Mouse (Mus musculus) myocyte (in vitro differentiated cells): ENCODE results near the gene Cars2. TPM values are rescaled to one million over a fixed set of nuclear protein-coding genes. Genes with fewer than 3 reads are reported as not detected.
"Not testable (repeated sequence)": the region's sequence is repeated elsewhere in the genome, so short reads cannot be mapped to it uniquely, and the experiment has no call there.

Experiments used
- H3K27me3 ChIP-seq: one replicate; pipeline ENCODE4 v1.6.1; 2011; ENCODE audit not compliant: control insufficient read depth, insufficient read depth, insufficient read length
- H3K36me3 ChIP-seq: one replicate; pipeline ENCODE4 v1.6.1; 2011; ENCODE audit not compliant: control insufficient read depth, insufficient read depth
- H3K4me2 ChIP-seq: one replicate; pipeline ENCODE4 v1.6.1; 2011; ENCODE audit warnings: low read depth, control low read depth
- H3K4me3 ChIP-seq: one replicate; pipeline ENCODE4 v1.5.1; 2011; ENCODE audit warnings: mild to moderate bottlenecking, control low read depth, moderate library complexity
- H3K79me2 ChIP-seq: one replicate; pipeline ENCODE4 v1.6.1; 2011; ENCODE audit not compliant: control insufficient read depth, insufficient read depth
- H3ac ChIP-seq: one replicate; pipeline ENCODE4 v1.6.1; 2011; ENCODE audit not compliant: control insufficient read depth, insufficient read length
- CEBPB ChIP-seq: IDR thresholded peaks from 2 replicates; pipeline ENCODE4 v1.6.1; 2011; ENCODE audit warnings: mild to moderate bottlenecking, moderate library complexity; ENCODE audit not compliant: poor library complexity, insufficient read depth, severe bottlenecking
- E2F4 ChIP-seq: IDR thresholded peaks from one replicate; pipeline ENCODE4 v1.6.1; 2011; ENCODE audit warnings: mild to moderate bottlenecking, control low read depth, moderate library complexity; ENCODE audit not compliant: insufficient read depth
- MAX ChIP-seq: IDR thresholded peaks from one replicate; pipeline ENCODE4 v1.6.1; 2011; ENCODE audit warnings: low read depth, mild to moderate bottlenecking, control low read depth
- MYOD1 ChIP-seq, 3 experiments: IDR thresholded peaks; one replicate each; pipeline ENCODE4 v1.6.1; 2011; ENCODE audit warnings: control low read depth in 2 of 3, low read depth in 2 of 3, mild to moderate bottlenecking in 2 of 3, moderate library complexity in 1 of 3; ENCODE audit not compliant: insufficient read length in 2 of 3, control insufficient read depth in 1 of 3
- MYOG ChIP-seq, 3 experiments: IDR thresholded peaks; one replicate each; pipeline ENCODE4 v1.6.1; 2011; ENCODE audit warnings: control low read depth in 2 of 3, low read depth in 2 of 3, mild to moderate bottlenecking in 2 of 3; ENCODE audit not compliant: insufficient read length in 2 of 3, control insufficient read depth in 1 of 3, insufficient read depth in 1 of 3
- POLR2A ChIP-seq: IDR thresholded peaks from one replicate; pipeline ENCODE4 v1.6.1; 2011; ENCODE audit warnings: low read depth, mild to moderate bottlenecking, control low read depth, moderate library complexity; ENCODE audit not compliant: insufficient read length
- POLR2AphosphoS2 ChIP-seq: IDR thresholded peaks from one replicate; pipeline ENCODE4 v1.6.1; 2011; ENCODE audit warnings: low read depth, control low read depth; ENCODE audit not compliant: insufficient read length
- REST ChIP-seq: IDR thresholded peaks from one replicate; pipeline ENCODE4 v1.6.1; 2011; ENCODE audit warnings: mild to moderate bottlenecking, control low read depth, moderate library complexity; ENCODE audit not compliant: insufficient read depth, insufficient read length
- SRF ChIP-seq: IDR thresholded peaks from one replicate; pipeline ENCODE4 v1.6.1; 2011; ENCODE audit warnings: low read depth; ENCODE audit not compliant: control insufficient read depth, insufficient read length
- TCF12 ChIP-seq: IDR thresholded peaks from one replicate; pipeline ENCODE4 v1.6.1; 2011; ENCODE audit warnings: mild to moderate bottlenecking, control low read depth; ENCODE audit not compliant: poor library complexity, insufficient read depth, severe bottlenecking
- TCF3 ChIP-seq: IDR thresholded peaks from one replicate; pipeline ENCODE4 v1.6.1; 2011; ENCODE audit warnings: low read depth, control low read depth; ENCODE audit not compliant: insufficient read length
- USF1 ChIP-seq: IDR thresholded peaks from one replicate; pipeline ENCODE4 v1.6.1; 2011; ENCODE audit warnings: low read depth, mild to moderate bottlenecking, control low read depth, moderate library complexity
- polyA plus RNA-seq: library from polyadenylated mRNA; unstranded; fragments of >200 nt; fragmentation: generic; extraction: Trizol; gene quantifications from one replicate; pipeline ENCODE4 v1.2.1, GENCODE M21; 2012; ENCODE audit warnings: missing spikeins

The Cars2 gene
- polyA plus RNA-seq, 1 experiment = 14.4 TPM

DNA sequence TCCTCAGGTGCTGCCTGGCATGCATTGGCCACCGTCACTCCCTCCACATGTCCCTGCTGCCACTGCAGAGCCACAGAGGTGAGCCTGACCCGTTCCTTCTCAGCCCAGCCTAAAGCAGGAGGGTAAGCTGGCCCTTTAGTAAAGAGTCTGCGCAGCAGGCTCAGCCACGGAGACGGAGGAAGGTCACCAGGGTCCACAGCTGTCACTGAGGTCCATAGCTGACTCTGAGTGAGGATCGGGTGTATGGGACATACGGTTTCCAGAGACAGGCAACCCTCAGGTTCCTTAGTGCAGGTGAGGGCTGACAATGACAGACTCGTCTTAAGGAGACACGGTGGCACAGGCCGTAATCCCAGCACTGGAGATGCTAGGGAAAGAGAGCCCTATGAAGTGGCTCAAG lies 21.4 kb upstream of the Cars2 start:
- Histone ChIP-seq H3K36me3 (no peaks in the 10 kb centered on the region), H3K4me2 (no peak overlapping the region), H3ac (no peak overlapping the region), H3K79me2 (no peaks in the 10 kb centered on the region), H3K27me3 (no peaks in the 10 kb centered on the region), H3K4me3 (no peak overlapping the region)
- no peak for TF ChIP-seq CEBPB
- no peak for TF ChIP-seq SRF
- no peak for TF ChIP-seq MAX
- TF ChIP-seq MYOG (IDR thresholded peaks at IDR 0.05; ENCODE audit: control insufficient read depth in 1 of 3, insufficient read depth in 1 of 3, insufficient read length in 2 of 3, low read depth in 2 of 3) = no peak
- TF ChIP-seq POLR2AphosphoS2 = no peak

- TF ChIP-seq POLR2AphosphoS2 = no peak
- no peak for TF ChIP-seq TCF12
- TF ChIP-seq REST = no peak
- TF ChIP-seq MAX = no peak
- TF ChIP-seq CEBPB = no peak
- no peak for TF ChIP-seq MYOD1 (IDR thresholded peaks at IDR 0.05; ENCODE audit: control insufficient read depth in 1 of 3, insufficient read length in 2 of 3, low read depth in 2 of 3)
- TF ChIP-seq USF1 = no peak
- TF ChIP-seq POLR2A = no peak
- no peak for TF ChIP-seq MYOG (IDR thresholded peaks at IDR 0.05; ENCODE audit: control insufficient read depth in 1 of 3, insufficient read depth in 1 of 3, insufficient read length in 2 of 3, low read depth in 2 of 3)
- no peak for TF ChIP-seq E2F4
- no peak for TF ChIP-seq SRF
- no peak for TF ChIP-seq TCF3
- no peaks in the 10 kb centered on the region for H3K27me3 ChIP-seq
- no peaks in the 10 kb centered on the region for H3K79me2 ChIP-seq
- H3ac ChIP-seq = no peak overlapping the region
- H3K4me3 ChIP-seq = no peak overlapping the region
- H3K4me2 ChIP-seq = no peak overlapping the region
- no peaks in the 10 kb centered on the region for H3K36me3 ChIP-seq
Measured at GRCm38 (mm10) chr8:11570742-11571141, 20.2 kb upstream of the Cars2 start.

DNA sequence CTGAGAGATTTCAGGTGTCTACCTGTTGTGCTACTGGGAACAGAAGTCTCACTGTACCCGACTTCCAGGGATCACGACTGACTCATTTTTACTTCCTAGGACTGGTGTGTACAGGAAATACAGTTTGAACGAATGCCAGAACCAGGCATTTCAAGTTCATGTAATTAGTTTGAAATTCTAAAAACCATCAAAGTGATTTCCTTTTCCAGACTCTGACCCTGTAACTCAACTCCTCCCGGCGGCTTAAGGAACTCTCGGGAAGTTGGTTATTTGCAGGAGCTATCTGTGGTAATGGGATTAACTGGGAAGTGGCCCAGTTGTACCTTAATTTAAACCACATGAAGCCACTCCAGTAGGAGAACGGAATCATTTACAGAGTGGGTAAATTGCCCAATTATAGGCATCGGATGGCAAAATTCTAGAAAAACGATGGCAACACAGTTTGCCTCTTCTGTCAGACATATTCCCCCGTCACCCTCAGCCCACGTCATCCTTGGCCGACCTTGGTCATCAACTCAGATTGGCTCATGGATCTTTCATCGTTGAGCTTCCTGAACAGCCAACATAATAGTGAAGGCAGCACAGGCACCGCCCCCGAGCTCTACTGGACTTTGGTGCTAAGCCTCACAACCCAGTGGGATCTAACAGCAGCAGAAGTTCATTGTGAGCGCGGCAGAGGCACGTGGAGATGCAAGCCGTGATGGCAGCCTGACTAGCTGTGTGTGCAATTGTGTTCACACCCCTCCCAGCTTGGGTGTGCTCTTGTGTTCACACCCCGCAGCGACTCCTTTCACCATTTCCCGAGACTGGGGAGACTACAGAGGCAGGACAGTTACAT lies 18.9 kb upstream of the Cars2 start:
- TF ChIP-seq MYOG (IDR thresholded peaks at IDR 0.05; ENCODE audit: control insufficient read depth in 1 of 3, insufficient read depth in 1 of 3, insufficient read length in 2 of 3, low read depth in 2 of 3) (no peak), REST (no peak), MAX (no peak), USF1 (no peak), POLR2A (no peak), TCF3 (no peak), MYOD1 (IDR thresholded peaks at IDR 0.05; ENCODE audit: control insufficient read depth in 1 of 3, insufficient read length in 2 of 3, low read depth in 2 of 3) (no peak), E2F4 (no peak), TCF12 (no peak), CEBPB (no peak), SRF (no peak), POLR2AphosphoS2 (no peak)
- no peak overlapping the region for H3K4me2 ChIP-seq
- no peaks in the 10 kb centered on the region for H3K36me3 ChIP-seq
- no peak overlapping the region for H3ac ChIP-seq
- H3K4me3 ChIP-seq = no peak overlapping the region
- H3K79me2 ChIP-seq = no peaks in the 10 kb centered on the region
- no peaks in the 10 kb centered on the region for H3K27me3 ChIP-seq

DNA sequence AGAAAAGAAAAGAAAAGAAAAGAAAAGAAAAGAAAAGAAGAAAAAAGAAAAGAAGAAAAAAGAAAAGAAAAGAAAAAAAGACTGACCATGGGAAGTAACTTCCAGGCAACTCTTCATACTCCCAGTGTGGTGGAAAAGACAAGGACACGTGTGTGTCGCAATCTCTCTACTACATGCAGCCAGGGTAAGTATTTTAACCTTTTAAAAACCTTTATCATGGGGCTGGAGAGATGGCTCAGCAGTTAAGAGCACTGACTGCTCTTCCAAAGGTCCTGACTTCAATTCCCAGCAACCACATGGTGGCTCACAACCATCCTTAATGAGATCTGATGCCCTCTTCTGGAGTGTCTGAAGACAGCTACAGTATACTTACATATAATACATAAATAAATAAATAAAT lies 17.6 kb upstream of the Cars2 start:
- H3K4me2 ChIP-seq, H3ac ChIP-seq, H3K27me3 ChIP-seq, H3K79me2 ChIP-seq, H3K4me3 ChIP-seq, H3K36me3 ChIP-seq: not testable (repeated sequence)

DNA sequence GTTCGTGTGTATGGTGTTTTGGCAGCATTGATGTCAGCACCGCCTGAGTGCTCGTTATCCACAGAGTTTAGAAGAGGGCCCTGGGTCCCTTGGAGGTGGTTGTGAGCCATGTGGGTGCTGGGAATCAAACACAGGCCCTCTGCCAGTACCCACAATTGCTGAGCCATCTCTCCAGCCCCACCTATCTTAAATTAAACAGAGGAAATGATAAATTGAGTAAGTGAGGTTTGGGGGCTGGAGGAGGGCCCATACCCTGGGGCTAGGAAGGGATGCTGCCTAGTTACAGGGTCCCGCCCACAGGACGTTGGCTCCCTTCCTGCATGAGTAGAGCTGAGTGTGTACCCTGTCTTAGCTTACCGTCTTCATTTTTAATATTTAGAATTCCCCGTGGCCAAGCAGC lies 14.1 kb upstream of the Cars2 start:
- no peak for TF ChIP-seq POLR2A
- no peak for TF ChIP-seq REST
- TF ChIP-seq MYOG (IDR thresholded peaks at IDR 0.05; ENCODE audit: control insufficient read depth in 1 of 3, insufficient read depth in 1 of 3, insufficient read length in 2 of 3, low read depth in 2 of 3) = no peak
- no peak for TF ChIP-seq CEBPB
- no peak for TF ChIP-seq USF1
- no peak for TF ChIP-seq MYOD1 (IDR thresholded peaks at IDR 0.05; ENCODE audit: control insufficient read depth in 1 of 3, insufficient read length in 2 of 3, low read depth in 2 of 3)
- no peak for TF ChIP-seq SRF
- TF ChIP-seq POLR2AphosphoS2 = no peak
- TF ChIP-seq TCF3 = no peak
- no peak for TF ChIP-seq TCF12
- TF ChIP-seq E2F4 = no peak
- TF ChIP-seq MAX = no peak
- H3K27me3 ChIP-seq = no peaks in the 10 kb centered on the region
- no peak overlapping the region for H3ac ChIP-seq
- no peak overlapping the region for H3K4me3 ChIP-seq
- H3K36me3 ChIP-seq = no peaks in the 10 kb centered on the region
- H3K79me2 ChIP-seq = peaks cover 23% of the 10 kb centered on the region
- H3K4me2 ChIP-seq = no peak overlapping the region
